Mouse (Mus musculus): Measurements from ENCODE around the gene Alg6. TPM values are rescaled to one million over a fixed set of nuclear protein-coding genes. Genes with fewer than 3 reads are reported as not detected.

Alg6 gene
- total RNA-seq (2015; ENCODE audit: low replicate concordance) (7.1 and 25.0 TPM in 2 replicates), total RNA-seq (2017; ENCODE audit: low replicate concordance) (3.9 and 6.6 TPM in 2 replicates)

- peak; percentile 99 for ATAC-seq (replicated peaks; ENCODE audit: low FRiP score, poor library complexity, severe bottlenecking)
Measured at GRCm38 (mm10) chr4:99714904-99715782, at the start of gene Alg6. Gene Alg6, plus strand, starts transcription at chr4:99715664.

- ATAC-seq (replicated peaks; ENCODE audit: low FRiP score, poor library complexity, severe bottlenecking) = no peak
Measured at GRCm38 (mm10) chr4:99670203-99670851, 45.1 kb upstream of the Alg6 start.

GRCm38 (mm10) chr4:99675191-99675590, 40.3 kb upstream of the Alg6 start:
- ATAC-seq (replicated peaks; ENCODE audit: low FRiP score, poor library complexity, severe bottlenecking) = no peak

- ATAC-seq (replicated peaks; ENCODE audit: low FRiP score, poor library complexity, severe bottlenecking) = no peak
Measured at GRCm38 (mm10) chr4:99683941-99684340, 31.5 kb upstream of the Alg6 start.

- no peak for ATAC-seq (replicated peaks; ENCODE audit: low FRiP score, poor library complexity, severe bottlenecking)
Measured at GRCm38 (mm10) chr4:99686308-99686707, 29.2 kb upstream of the Alg6 start.

- ATAC-seq (replicated peaks; ENCODE audit: low FRiP score, poor library complexity, severe bottlenecking) = no peak
Measured at GRCm38 (mm10) chr4:99712583-99713183, 2.8 kb upstream of the Alg6 start.

GRCm38 (mm10) chr4:99713971-99714370, 1.5 kb upstream of the Alg6 start:
- ATAC-seq (replicated peaks; ENCODE audit: low FRiP score, poor library complexity, severe bottlenecking) = no peak

- peak; percentile 62 for ATAC-seq (replicated peaks; ENCODE audit: low FRiP score, poor library complexity, severe bottlenecking)
Measured at GRCm38 (mm10) chr4:99715783-99716416, 436 bp downstream of the Alg6 start.

GRCm38 (mm10) chr4:99717905-99718304, 2.4 kb downstream of the Alg6 start:
- ATAC-seq (replicated peaks; ENCODE audit: low FRiP score, poor library complexity, severe bottlenecking) = no peak

- ATAC-seq (replicated peaks; ENCODE audit: low FRiP score, poor library complexity, severe bottlenecking) = no peak
Measured at GRCm38 (mm10) chr4:99724331-99724730, 8.9 kb downstream of the Alg6 start.

- no peak for ATAC-seq (replicated peaks; ENCODE audit: low FRiP score, poor library complexity, severe bottlenecking)
Measured at GRCm38 (mm10) chr4:99725914-99726451, 10.5 kb downstream of the Alg6 start.

- ATAC-seq (replicated peaks; ENCODE audit: low FRiP score, poor library complexity, severe bottlenecking) = no peak
Measured at GRCm38 (mm10) chr4:99739836-99740235, 24.4 kb downstream of the Alg6 start.

- no peak for ATAC-seq (replicated peaks; ENCODE audit: low FRiP score, poor library complexity, severe bottlenecking)
Measured at GRCm38 (mm10) chr4:99752426-99752825, 37.0 kb downstream of the Alg6 start.

- no peak for ATAC-seq (replicated peaks; ENCODE audit: low FRiP score, poor library complexity, severe bottlenecking)
Measured at GRCm38 (mm10) chr4:99766303-99766702, 50.8 kb downstream of the Alg6 start.

GRCm38 (mm10) chr4:99766753-99767152, 51.3 kb downstream of the Alg6 start:
- no peak for ATAC-seq (replicated peaks; ENCODE audit: low FRiP score, poor library complexity, severe bottlenecking)

- no peak for ATAC-seq (replicated peaks; ENCODE audit: low FRiP score, poor library complexity, severe bottlenecking)
Measured at GRCm38 (mm10) chr4:99770555-99770954, 55.1 kb downstream of the Alg6 start.

- no peak for ATAC-seq (replicated peaks; ENCODE audit: low FRiP score, poor library complexity, severe bottlenecking)
Measured at GRCm38 (mm10) chr4:99773041-99773440, 57.6 kb downstream of the Alg6 start.

- ATAC-seq (replicated peaks; ENCODE audit: low FRiP score, poor library complexity, severe bottlenecking) = no peak
Measured at GRCm38 (mm10) chr4:99792365-99792764, 76.9 kb downstream of the Alg6 start.

All from erythroblast, adult 5-6 weeks (primary cell).